Mouse (Mus musculus) intestine, embryonic 14.5 days (tissue): Measurements from ENCODE around the gene Avl9. TPM values are rescaled to one million over a fixed set of nuclear protein-coding genes. Genes with fewer than 3 reads are reported as not detected.
A peak's percentile ranks its signal among the peaks of the same experiment; 100 is the strongest.

ENCODE experiments used
- ATAC-seq: fragments of 200-750 bp; cut with Nextera tagmentation; replicated peaks from 2 replicates; pipeline ENCODE4 v1.8.0; 2017; ENCODE audit warnings: low read depth, moderate number of reproducible peaks, moderate TSS enrichment, moderate library complexity; ENCODE audit not compliant: low FRiP score, low TSS enrichment
- DNase-seq: peaks from one replicate; pipeline ENCODE4 v3.0.0-alpha.2; 2018; ENCODE audit warnings: low spot score
- H3K27ac ChIP-seq: fragments of 300-500 bp; sonication (generic); 2 replicates; pipeline ENCODE4 v1.5.1; 2014; ENCODE audit warnings: low read depth, mild to moderate bottlenecking, control low read depth
- H3K27me3 ChIP-seq: fragments of 300-500 bp; sonication (generic); replicated peaks from 2 replicates; pipeline ENCODE4 v1.6.1; 2014; ENCODE audit warnings: low read length, control low read depth; ENCODE audit not compliant: control insufficient read depth, insufficient read depth
- H3K36me3 ChIP-seq: fragments of 300-500 bp; sonication (generic); 2 replicates; pipeline ENCODE4 v1.6.1; 2014; ENCODE audit warnings: low read length, control low read depth; ENCODE audit not compliant: control insufficient read depth, insufficient read depth
- H3K4me1 ChIP-seq: fragments of 300-500 bp; sonication (generic); replicated peaks from 2 replicates; pipeline ENCODE4 v1.6.1; 2014; ENCODE audit warnings: low read length, control low read depth, mixed read lengths; ENCODE audit not compliant: control insufficient read depth, insufficient read depth
- H3K4me2 ChIP-seq: fragments of 300-500 bp; sonication (generic); 2 replicates; pipeline ENCODE4 v1.6.1; 2014; ENCODE audit warnings: low read length
- H3K4me3 ChIP-seq: fragments of 300-500 bp; sonication (generic); 2 replicates; pipeline ENCODE4 v1.5.1; 2014; ENCODE audit warnings: low read depth, low read length, control low read depth, mixed read lengths
- H3K9ac ChIP-seq: fragments of 300-500 bp; sonication (generic); 2 replicates; pipeline ENCODE4 v1.6.1; 2014; ENCODE audit warnings: mild to moderate bottlenecking, low read length
- H3K9me3 ChIP-seq: fragments of 300-500 bp; sonication (generic); 2 replicates; pipeline ENCODE4 v1.6.1; 2016; ENCODE audit warnings: low read length, control low read depth; ENCODE audit not compliant: control insufficient read depth
- WGBS: fragments of 180-500 bp; shearing (Covaris S2); extraction: QIAGEN DNeasy Blood & Tissue Kit; methylation state at CpG from one replicate; pipeline ENCODE4 v1.1.7; 2014; 5-methylcytosine and 5-hydroxymethylcytosine counted together
- polyA plus RNA-seq: library from polyadenylated mRNA; unstranded; fragments of >200 nt; fragmentation: Nextera tagmentation; extraction: Ambion mirVana; gene quantifications from 2 replicates; pipeline ENCODE4 v1.2.1, GENCODE M21; 2014

The Avl9 gene
- polyA plus RNA-seq = 18.2 and 18.8 TPM in 2 replicates

GRCm38 (mm10) chr6:56714574-56715269, at the start of gene Avl9:
Gene Avl9 (plus strand): TSS chr6:56714899.
- Histone ChIP-seq H3K4me1 (peaks cover 12% of the 10 kb centered on the region), H3K9ac (peak within 1 kb of the TSS; percentile 76), H3K9me3 (no peaks in the 10 kb centered on the region), H3K4me2 (peak within 1 kb of the TSS; percentile 75), H3K27ac (peak within 1 kb of the TSS; percentile 95), H3K36me3 (no peaks in the 10 kb centered on the region), H3K4me3 (peak within 1 kb of the TSS; percentile 81), H3K27me3 (no peaks in the 10 kb centered on the region)
- WGBS = under 1% methylated on average over 64 of the region's 64 CpGs
- ATAC-seq = peak; percentile 99
- peak; percentile 99 for DNase-seq

DNA sequence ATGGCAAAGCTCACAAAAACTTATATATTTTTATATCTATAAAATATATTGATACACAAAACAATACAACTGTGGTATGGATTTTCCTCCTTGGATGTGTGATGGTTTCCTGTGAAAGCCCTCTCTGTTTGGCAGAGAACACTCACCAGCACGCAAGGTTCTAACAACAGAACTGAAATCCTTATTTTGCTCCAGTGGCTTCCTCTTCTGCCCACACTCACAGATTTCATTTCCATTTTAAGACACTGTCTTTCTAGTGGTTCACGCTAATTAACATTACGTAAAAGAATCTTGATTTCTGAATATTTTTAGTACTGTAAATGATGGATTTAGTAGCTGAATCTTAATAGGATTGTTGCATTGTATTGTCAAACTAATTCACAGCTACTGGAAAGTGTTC, 26.5 kb upstream of the Avl9 start:
- Histone ChIP-seq H3K9ac (no peak overlapping the region), H3K27me3 (no peaks in the 10 kb centered on the region), H3K9me3 (no peaks in the 10 kb centered on the region), H3K4me3 (no peak overlapping the region), H3K4me1 (no peaks in the 10 kb centered on the region), H3K27ac (no peak overlapping the region), H3K4me2 (no peak overlapping the region), H3K36me3 (no peaks in the 10 kb centered on the region)
- DNase-seq = no peak
- no peak for ATAC-seq
- WGBS = 89% methylated on average over 3 of the region's 3 CpGs

DNA sequence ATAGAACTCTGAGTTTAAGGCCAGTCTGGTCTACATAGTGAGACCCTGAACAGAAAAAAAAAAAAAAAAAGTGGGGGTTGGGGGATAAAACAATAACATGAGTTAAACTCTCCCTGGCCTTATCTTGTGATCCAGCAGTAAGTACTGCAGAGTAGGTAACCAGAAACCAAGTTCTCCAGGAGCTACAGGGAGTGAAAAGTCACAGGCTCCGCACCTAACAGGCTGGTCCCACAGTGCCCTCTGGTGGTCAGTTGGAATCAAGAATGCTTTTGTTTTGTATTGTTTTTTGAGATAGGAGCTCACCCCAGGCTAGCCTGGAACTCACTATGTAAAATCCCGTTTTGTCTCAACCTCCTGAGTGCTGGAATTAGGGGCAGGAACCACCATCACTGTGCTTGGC, 23.5 kb upstream of the Avl9 start:
- H3K4me1 ChIP-seq = no peaks in the 10 kb centered on the region
- WGBS = 12% methylated on average over 2 of the region's 2 CpGs
- no peaks in the 10 kb centered on the region for H3K27me3 ChIP-seq
- H3K4me3 ChIP-seq = no peak overlapping the region
- no peaks in the 10 kb centered on the region for H3K36me3 ChIP-seq
- DNase-seq = peak; percentile 81
- H3K4me2 ChIP-seq = no peak overlapping the region
- no peak overlapping the region for H3K9ac ChIP-seq
- ATAC-seq = peak; percentile 60; the same call in 1 of the 2 replicates
- no peak overlapping the region for H3K27ac ChIP-seq
- H3K9me3 ChIP-seq = no peaks in the 10 kb centered on the region

GRCm38 (mm10) chr6:56692445-56692844, 22.3 kb upstream of the Avl9 start:
- Histone ChIP-seq H3K4me2 (no peak overlapping the region), H3K27me3 (no peaks in the 10 kb centered on the region), H3K4me3 (no peak overlapping the region), H3K36me3 (no peaks in the 10 kb centered on the region), H3K4me1 (no peaks in the 10 kb centered on the region), H3K27ac (no peak overlapping the region), H3K9ac (no peak overlapping the region), H3K9me3 (no peaks in the 10 kb centered on the region)
- DNase-seq (no peak), ATAC-seq (no peak)
- 62% methylated on average over 4 of the region's 4 CpGs for WGBS

- peak within 1 kb of the TSS; percentile 64 for H3K9ac ChIP-seq
- under 1% methylated on average over 46 of the region's 46 CpGs for WGBS
- H3K4me1 ChIP-seq = peaks cover 5% of the 10 kb centered on the region; the same call in 1 of the 2 replicates
- H3K9me3 ChIP-seq = no peaks in the 10 kb centered on the region
- DNase-seq = peak; percentile 88
- peak; percentile 92 for ATAC-seq
- no peak within 1 kb of the TSS for H3K27ac ChIP-seq
- peak within 1 kb of the TSS; percentile 84 for H3K4me3 ChIP-seq
- no peaks in the 10 kb centered on the region for H3K27me3 ChIP-seq
- H3K36me3 ChIP-seq = no peaks in the 10 kb centered on the region
- peak within 1 kb of the TSS; percentile 83 for H3K4me2 ChIP-seq
Measured at GRCm38 (mm10) chr6:56703931-56704900, 10.5 kb upstream of the Avl9 start, which contains the start of gene Lsm5. Gene Lsm5 (minus strand): TSS chr6:56704710.

DNA sequence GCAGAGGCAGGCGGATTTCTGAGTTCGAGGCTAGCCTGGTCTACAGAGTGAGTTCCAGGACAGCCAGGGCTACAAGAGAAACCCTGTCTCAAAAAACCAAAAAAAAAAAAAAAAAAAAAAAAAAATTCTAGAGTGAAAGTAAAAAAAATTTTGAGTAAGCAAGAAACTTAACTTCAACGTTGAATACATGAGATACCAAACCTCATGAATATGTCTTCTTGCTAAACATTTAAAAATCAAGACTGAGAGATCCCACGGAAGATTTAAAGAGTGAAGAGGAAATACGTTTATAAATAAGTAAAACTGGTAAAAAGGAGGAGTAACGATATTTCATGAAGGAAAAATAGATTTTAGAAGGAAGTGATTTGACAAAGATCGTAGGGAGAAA, 519 bp upstream of the Avl9 start:
- Histone ChIP-seq H3K27ac (no peak overlapping the region), H3K9ac (no peak overlapping the region), H3K4me2 (peak overlapping the region; percentile 75), H3K27me3 (no peaks in the 10 kb centered on the region), H3K9me3 (no peaks in the 10 kb centered on the region), H3K36me3 (no peaks in the 10 kb centered on the region), H3K4me1 (peaks cover 12% of the 10 kb centered on the region), H3K4me3 (peak overlapping the region; percentile 81)
- no peak for DNase-seq
- ATAC-seq = no peak
- 47% methylated on average over 7 of the region's 7 CpGs for WGBS

DNA sequence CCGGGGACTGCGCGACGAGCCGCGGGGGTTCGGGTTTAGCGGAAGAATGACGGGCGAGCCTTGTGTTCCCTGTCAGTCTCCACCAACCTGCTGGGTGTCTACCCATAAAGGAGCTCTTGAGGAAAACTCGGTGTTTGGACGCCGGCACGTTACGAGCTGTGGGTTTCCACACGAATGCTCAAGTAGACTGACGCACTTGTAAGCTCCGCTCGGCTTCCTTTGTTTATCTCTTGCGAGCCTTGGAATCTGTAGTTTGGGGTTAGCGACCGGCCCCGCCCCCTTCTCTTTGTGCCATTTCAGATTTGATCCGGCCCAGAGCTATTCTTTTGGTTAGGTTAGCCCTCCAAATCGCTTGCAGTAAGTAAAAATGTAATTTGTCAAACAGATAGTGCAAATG, 569 bp downstream of the Avl9 start:
- H3K4me2 ChIP-seq = peak overlapping the region; percentile 75
- DNase-seq (no peak), ATAC-seq (peak; percentile 38; the same call in 1 of the 2 replicates)
- H3K9ac ChIP-seq = peak overlapping the region; percentile 76
- WGBS = under 1% methylated on average over 25 of the region's 25 CpGs
- H3K4me3 ChIP-seq = peak overlapping the region; percentile 81
- H3K36me3 ChIP-seq = no peaks in the 10 kb centered on the region
- no peaks in the 10 kb centered on the region for H3K9me3 ChIP-seq
- peaks cover 12% of the 10 kb centered on the region for H3K4me1 ChIP-seq
- peak overlapping the region; percentile 95 for H3K27ac ChIP-seq
- no peaks in the 10 kb centered on the region for H3K27me3 ChIP-seq

DNA sequence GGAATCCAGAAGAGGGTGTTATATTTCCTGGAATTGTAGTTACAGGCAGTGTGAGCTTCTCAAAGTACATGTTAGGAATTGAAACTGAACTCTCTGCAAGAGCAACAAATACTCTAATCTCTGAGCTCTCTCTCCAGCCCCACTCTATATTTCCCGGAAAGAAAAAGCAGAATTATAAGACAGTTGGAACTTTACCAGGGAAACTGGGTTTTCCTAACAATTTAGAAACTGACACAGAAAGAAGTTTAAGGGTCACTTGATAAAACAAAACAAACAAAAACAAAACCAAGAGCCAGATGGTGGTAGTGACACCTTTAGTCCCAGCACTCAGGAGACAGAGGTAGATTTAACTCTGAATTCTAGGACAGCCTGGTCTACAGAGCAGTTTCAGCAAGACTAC, 4.4 kb downstream of the Avl9 start:
- no peak overlapping the region for H3K4me2 ChIP-seq
- no peak for DNase-seq
- no peak overlapping the region for H3K9ac ChIP-seq
- ATAC-seq = no peak
- H3K27ac ChIP-seq = no peak overlapping the region
- 81% methylated on average over 1 of the region's 1 CpGs for WGBS
- peaks cover 12% of the 10 kb centered on the region for H3K4me1 ChIP-seq
- H3K9me3 ChIP-seq = no peaks in the 10 kb centered on the region
- no peak overlapping the region for H3K4me3 ChIP-seq
- H3K36me3 ChIP-seq = peaks cover 8% of the 10 kb centered on the region
- H3K27me3 ChIP-seq = no peaks in the 10 kb centered on the region
